Mouse (Mus musculus) naive thymus-derived CD4-positive, alpha-beta T cell, adult 2 months (primary cell): ENCODE results near the gene 4930523C07Rik.

ENCODE experiments used
- DNase-seq: peaks from one replicate; pipeline ENCODE4 v3.0.0-alpha.2; 2011; ENCODE audit warnings: low read depth

The 4930523C07Rik gene

DNA sequence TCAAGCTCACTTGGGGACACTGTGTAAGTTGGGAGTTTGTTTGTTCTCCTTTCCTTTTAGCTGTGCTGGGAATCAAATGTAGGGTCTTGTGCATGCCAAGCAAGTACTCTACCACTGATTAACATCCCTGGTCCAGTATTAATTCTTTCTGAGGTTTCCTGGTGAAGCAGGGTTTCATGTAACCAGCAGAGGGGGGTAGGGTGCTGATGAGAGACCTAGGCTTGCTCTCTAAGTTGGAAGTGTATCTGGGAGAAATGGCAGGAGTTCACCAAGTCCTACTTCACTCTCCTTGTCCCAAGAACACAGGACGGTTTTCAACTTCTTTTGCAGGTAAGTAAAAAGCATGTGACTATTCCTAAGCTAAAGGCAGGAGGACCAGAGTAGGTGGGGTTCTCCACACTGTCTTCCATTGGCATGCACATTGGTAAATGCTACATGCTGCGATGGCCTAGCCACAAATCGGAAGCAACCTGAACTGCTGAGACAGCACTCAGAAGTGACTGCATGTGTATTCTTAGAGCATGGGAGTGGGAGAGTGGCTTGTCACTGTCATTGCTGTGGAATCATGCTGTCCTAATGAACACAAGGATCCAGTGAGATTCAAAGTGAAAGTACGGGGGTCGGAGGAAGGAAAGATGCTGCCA lies 55.6 kb downstream of the 4930523C07Rik start:
- no peak for DNase-seq

DNA sequence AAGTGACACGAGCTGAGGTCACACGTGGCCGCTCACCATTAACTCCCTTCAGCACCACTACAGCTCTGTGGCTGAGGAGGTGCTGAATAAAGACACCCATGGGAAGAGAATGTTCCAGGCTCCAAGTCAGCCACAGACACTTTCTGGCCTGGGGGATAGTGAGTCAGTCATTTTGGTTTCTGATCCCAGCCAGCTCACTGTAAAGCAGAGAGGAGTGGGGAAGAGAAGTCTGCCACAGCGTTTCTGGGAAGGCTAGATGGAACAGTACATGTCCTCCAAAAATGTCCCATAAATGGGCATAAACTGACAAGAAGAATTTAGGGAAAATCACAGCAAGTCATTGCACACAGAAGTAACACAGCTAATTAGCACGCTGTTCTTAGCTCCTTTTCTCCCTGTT lies 56.8 kb downstream of the 4930523C07Rik start:
- no peak for DNase-seq

DNA sequence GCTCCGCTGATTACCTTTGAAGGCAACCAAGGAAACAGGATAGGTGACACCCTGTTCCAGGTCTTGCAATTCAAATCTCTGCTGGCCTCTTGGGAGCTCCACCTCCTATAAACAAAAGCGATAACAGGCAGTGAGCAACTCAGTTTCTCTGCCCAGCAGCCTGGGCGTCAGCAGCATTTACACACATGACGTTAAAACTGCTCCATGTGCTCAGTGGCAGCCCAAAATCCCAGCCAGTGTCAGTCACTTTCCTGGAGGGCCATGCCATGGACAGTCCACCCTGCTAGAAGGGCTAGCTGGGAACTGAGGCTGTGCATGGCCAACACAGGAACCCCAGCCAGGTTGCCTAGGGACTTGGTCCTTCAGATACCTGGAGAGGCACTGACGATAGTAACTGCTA lies 61.2 kb downstream of the 4930523C07Rik start:
- no peak for DNase-seq

DNA sequence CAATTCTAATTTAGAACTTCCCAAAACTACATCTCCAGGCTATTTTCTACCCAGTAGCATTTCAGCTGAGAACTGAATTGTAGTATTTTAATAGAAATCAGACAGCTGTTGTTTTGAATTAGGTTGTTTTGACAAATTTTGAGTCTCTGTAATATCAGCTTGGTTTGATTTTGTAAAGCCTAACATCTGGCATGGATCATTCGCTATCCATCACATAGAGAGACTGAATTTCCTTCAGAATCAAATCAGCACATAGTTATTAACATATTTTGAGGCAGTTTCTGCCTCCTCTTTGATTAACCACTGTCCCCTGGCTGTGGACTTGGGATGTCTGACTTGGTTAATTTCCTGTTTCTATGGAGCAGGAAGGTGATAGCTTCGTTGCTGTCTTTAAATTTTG lies 64.4 kb downstream of the 4930523C07Rik start:
- DNase-seq: no peak

DNA sequence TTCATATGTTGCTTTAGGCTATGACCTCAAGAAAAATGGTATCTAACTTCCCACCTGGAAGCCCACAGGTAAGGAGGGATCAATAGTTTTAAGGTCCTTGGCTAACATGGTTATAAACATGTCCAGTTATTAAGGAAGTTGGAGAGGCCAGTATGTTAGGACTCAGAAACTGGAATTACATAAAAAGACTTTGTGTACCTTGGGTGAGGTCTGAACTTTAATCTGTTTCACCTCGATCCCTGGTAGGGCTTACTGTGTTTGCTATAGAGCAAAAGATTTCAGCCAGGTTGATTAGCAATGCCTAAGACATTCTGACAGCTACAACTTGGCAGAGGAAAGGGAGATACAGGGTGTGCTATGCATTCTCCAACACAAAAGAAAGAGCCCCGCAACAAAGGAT lies 79.8 kb downstream of the 4930523C07Rik start:
- no peak for DNase-seq
